Mouse (Mus musculus) cerebellum, adult 2 months (tissue): Measurements from ENCODE around the gene Faf2.

Experiments
- CTCF ChIP-seq: fragments of 200-500 bp; IDR thresholded peaks from 2 replicates; pipeline ENCODE4 v1.5.1; 2011; ENCODE audit warnings: low read depth, mild to moderate bottlenecking, control low read depth, low read length, moderate library complexity, borderline replicate concordance; ENCODE audit not compliant: insufficient read depth
- POLR2A ChIP-seq: fragments of 200-500 bp; IDR thresholded peaks from 2 replicates; pipeline ENCODE4 v1.6.1; 2011; ENCODE audit warnings: low read length, control low read depth, borderline replicate concordance; ENCODE audit not compliant: insufficient read depth

DNA sequence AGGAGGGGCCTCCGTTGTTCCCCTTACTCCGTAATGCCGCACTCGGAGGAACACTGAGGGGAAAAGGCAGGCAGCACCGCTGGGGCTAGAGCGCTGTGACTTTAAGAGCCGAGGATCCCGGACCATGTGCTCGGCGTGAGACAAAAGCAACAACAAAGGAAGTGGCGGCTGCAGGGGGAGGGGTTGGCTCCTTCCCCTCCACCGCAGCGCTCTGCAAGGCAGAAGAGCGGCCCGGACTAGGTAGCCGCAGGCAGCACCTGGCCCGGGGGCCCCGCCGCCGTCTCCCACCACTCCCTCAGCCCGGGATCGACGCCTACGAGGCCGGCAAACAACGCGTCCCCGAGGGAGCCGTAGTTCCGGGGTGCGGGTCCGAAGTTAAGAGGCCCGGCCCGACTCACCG lies 65.5 kb downstream of the Faf2 start:
- TF ChIP-seq CTCF, result no peak
- TF ChIP-seq POLR2A, result no peak
